Comparison of ENCODE assay signal across 8 mouse cellular contexts in the genomic region with DNA sequence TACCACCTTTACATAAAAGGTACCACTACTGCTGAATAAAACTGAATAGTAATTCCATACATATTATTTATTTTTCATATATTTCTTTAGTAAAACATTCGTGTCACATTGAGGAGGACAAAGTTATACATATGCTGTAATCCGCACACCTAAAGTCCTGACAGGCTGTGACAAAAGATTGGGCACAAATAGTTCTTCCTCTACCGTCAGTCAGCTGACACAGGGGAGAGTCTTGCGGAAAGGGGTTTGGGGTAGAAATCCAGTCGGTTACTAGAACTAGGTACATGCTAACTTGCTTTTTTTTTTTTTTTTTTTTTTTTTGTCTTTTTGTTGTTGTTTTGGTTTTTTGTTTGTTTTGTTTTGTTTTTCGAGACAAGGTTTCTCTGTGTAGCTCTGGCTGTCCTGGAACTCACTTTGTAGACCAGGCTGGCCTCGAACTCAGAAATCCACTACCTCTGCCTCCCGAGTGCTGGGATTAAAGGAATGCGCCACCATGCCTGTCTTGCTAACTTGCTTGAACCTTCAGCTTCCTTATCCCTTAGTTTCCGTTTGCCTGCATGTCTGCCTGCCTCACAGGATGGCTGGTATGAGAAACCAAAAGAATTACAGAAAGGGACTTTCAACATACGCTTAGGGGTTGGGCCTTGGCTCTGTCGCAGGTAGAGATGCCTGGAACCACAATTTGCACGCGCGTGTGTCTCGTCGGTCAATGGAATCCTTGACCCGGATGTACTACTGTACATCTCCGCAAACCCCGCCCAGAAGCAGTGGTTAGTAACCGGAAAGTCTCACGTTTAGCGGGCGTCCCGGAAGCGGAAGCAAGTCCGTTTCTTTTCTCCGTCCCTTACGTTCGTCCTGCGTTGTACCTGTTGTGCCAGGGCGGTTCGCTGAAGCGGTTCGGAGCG. TPM values are rescaled to one million over a fixed set of nuclear protein-coding genes. Genes with fewer than 3 reads are reported as not detected.
DNase-seq lines count a peak whose midpoint lies in the region; ATAC-seq and TF ChIP-seq lines count a peak whose summit lies in the region.

A gene (minus strand): TSS at position 734 of the 905 bp plus-strand sequence.
A gene (plus strand): TSS at position 840 of the 905 bp plus-strand sequence.

- no peak for TF ChIP-seq RAD21 in MEL (IDR thresholded peaks at IDR 0.05; ENCODE audit: low read depth, low read length)

- no peaks in the 10 kb centered on the region; a peak in 1 of 4 replicates for H3K4me1 ChIP-seq in MEL (ENCODE audit: control insufficient read depth in 1 of 2, insufficient read depth in 2 of 2, low read length in 2 of 2)
- no peaks in the 10 kb centered on the region for H3K4me1 ChIP-seq in cerebellum, adult 2 months (ENCODE audit: control insufficient read depth, insufficient read depth, low read length)
- H3K4me1 ChIP-seq in forebrain, postnatal 0 days (ENCODE audit: insufficient read depth), result no peaks in the 10 kb centered on the region
- H3K4me1 ChIP-seq in lung, embryonic 15.5 days, result peaks cover 11% of the 10 kb centered on the region

- no peak for TF ChIP-seq CTCF in MEL (IDR thresholded peaks at IDR 0.05 in 2 of 3, conservative IDR thresholded peaks at IDR 0.05 in 1 of 3; ENCODE audit: control insufficient read depth in 1 of 3, insufficient read depth in 1 of 3, low read depth in 2 of 3, low read length in 3 of 3, poor library complexity in 1 of 3, severe bottlenecking in 1 of 3)
- no peak for TF ChIP-seq CTCF in cerebellum, adult 2 months (IDR thresholded peaks at IDR 0.05; ENCODE audit: borderline replicate concordance, insufficient read depth, low read depth, low read length)
- no peak for TF ChIP-seq CTCF in forebrain, postnatal 0 days (IDR thresholded peaks at IDR 0.05; ENCODE audit: low read depth)

- H3K79me2 ChIP-seq in MEL (ENCODE audit: control insufficient read depth, insufficient read depth, low read length, poor library complexity), result peaks cover 17% of the 10 kb centered on the region

- peak; percentile 99 for DNase-seq in MEL (ENCODE audit: low read depth, low spot score)
- DNase-seq in cerebellum, adult 2 months, result peak; percentile 96
- DNase-seq in forebrain, postnatal 0 days, result peak; percentile 96
- peak; percentile 94 for DNase-seq in heart, postnatal 4 days
- peak; percentile 95 to 96 for DNase-seq in layer of hippocampus, adult 8-10 months (ENCODE audit: low spot score in 2 of 2)
- DNase-seq in ovary, adult 18-20 months (ENCODE audit: low spot score), result peak; percentile 90
- peak; percentile 96 for DNase-seq in thymus, postnatal 0 days (ENCODE audit: low spot score)

- H3K4me3 ChIP-seq in MEL (ENCODE audit: control insufficient read depth in 1 of 2, insufficient read depth in 1 of 2, low read depth in 2 of 2, low read length in 2 of 2), result peak within 1 kb of the TSS; percentile 77 to 80
- peak within 1 kb of the TSS; percentile 93 for H3K4me3 ChIP-seq in cerebellum, adult 2 months (replicated peaks; ENCODE audit: insufficient read depth, low read depth, low read length)
- peak within 1 kb of the TSS; percentile 95 for H3K4me3 ChIP-seq in forebrain, postnatal 0 days (ENCODE audit: low read depth, low read length)
- H3K4me3 ChIP-seq in lung, embryonic 15.5 days, result peak within 1 kb of the TSS; percentile 60

- WGBS in cerebellum, adult 2 months, result 10% methylated on average over 36 of the region's 36 CpGs
- WGBS in forebrain, postnatal 0 days, result 13% methylated on average over 36 of the region's 36 CpGs
- 9% methylated on average over 36 of the region's 36 CpGs for WGBS in lung, embryonic 15.5 days

- peak within 1 kb of the TSS; percentile 93 for H3K27ac ChIP-seq in MEL (ENCODE audit: control insufficient read depth, low read depth, low read length)
- peak within 1 kb of the TSS; percentile 45 for H3K27ac ChIP-seq in cerebellum, adult 2 months (ENCODE audit: insufficient read depth, low read length)
- peak within 1 kb of the TSS; percentile 80 for H3K27ac ChIP-seq in forebrain, postnatal 0 days (ENCODE audit: low read depth, low read length)
- H3K27ac ChIP-seq in lung, embryonic 15.5 days, result peak within 1 kb of the TSS; percentile 75

- ATAC-seq in forebrain, postnatal 0 days, result peak; percentile 99
- peak; percentile 98 for ATAC-seq in lung, embryonic 15.5 days (ENCODE audit: borderline replicate concordance, extremely low read depth, low FRiP score, low TSS enrichment)

- peak within 1 kb of the TSS; percentile 79 for H3K9ac ChIP-seq in MEL (ENCODE audit: control insufficient read depth, low read depth, low read length, poor library complexity, severe bottlenecking)
- H3K9ac ChIP-seq in forebrain, postnatal 0 days, result peak within 1 kb of the TSS; percentile 87
- H3K9ac ChIP-seq in lung, embryonic 15.5 days, result peak within 1 kb of the TSS; percentile 58

- no peaks in the 10 kb centered on the region for H3K9me3 ChIP-seq in MEL (replicated peaks; ENCODE audit: insufficient read depth, low read length)
- H3K9me3 ChIP-seq in forebrain, postnatal 0 days (ENCODE audit: low read length), result no peaks in the 10 kb centered on the region
- H3K9me3 ChIP-seq in lung, embryonic 15.5 days, result no peaks in the 10 kb centered on the region

- no peak; a peak in 3 of 4 replicates for TF ChIP-seq POLR2A in MEL (IDR thresholded peaks at IDR 0.05; ENCODE audit: control insufficient read depth in 1 of 2, insufficient read depth in 1 of 2, low read depth in 1 of 2, low read length in 2 of 2, poor library complexity in 1 of 2)
- TF ChIP-seq POLR2A in cerebellum, adult 2 months (IDR thresholded peaks at IDR 0.05; ENCODE audit: borderline replicate concordance, insufficient read depth, low read length), result peak; percentile 67; the same call in 1 of the 2 replicates

- peaks cover 4 to 12% of the 10 kb centered on the region in 2 experiments for H3K36me3 ChIP-seq in MEL (ENCODE audit: control insufficient read depth in 1 of 2, insufficient read depth in 2 of 2, low read length in 2 of 2)
- peaks cover 25% of the 10 kb centered on the region for H3K36me3 ChIP-seq in forebrain, postnatal 0 days (ENCODE audit: insufficient read depth)
- peaks cover 29% of the 10 kb centered on the region for H3K36me3 ChIP-seq in lung, embryonic 15.5 days

- TF ChIP-seq EP300 in MEL (IDR thresholded peaks at IDR 0.05; ENCODE audit: low read depth in 1 of 2, low read length in 2 of 2), result no peak; a peak in 1 of 4 replicates

- H3K4me2 ChIP-seq in forebrain, postnatal 0 days (ENCODE audit: low read depth), result peak within 1 kb of the TSS; percentile 70
- H3K4me2 ChIP-seq in lung, embryonic 15.5 days, result peak within 1 kb of the TSS; percentile 80

- H3K27me3 ChIP-seq in MEL (ENCODE audit: control insufficient read depth in 1 of 2, insufficient read depth in 2 of 2, low read length in 2 of 2), result no peaks in the 10 kb centered on the region
- no peaks in the 10 kb centered on the region for H3K27me3 ChIP-seq in cerebellum, adult 2 months (ENCODE audit: control insufficient read depth, insufficient read depth, low read length)
- no peaks in the 10 kb centered on the region for H3K27me3 ChIP-seq in forebrain, postnatal 0 days (ENCODE audit: insufficient read depth, low read length)
- no peaks in the 10 kb centered on the region for H3K27me3 ChIP-seq in lung, embryonic 15.5 days

TF ChIP-seq in MEL, 35 proteins besides CTCF, POLR2A, EP300 and RAD21 (continues in another document):
- TF ChIP-seq ZMIZ1 (IDR thresholded peaks at IDR 0.05; ENCODE audit: low read depth, low read length) (peak; percentile 21; the same call in 1 of the 2 replicates), MXI1 (IDR thresholded peaks at IDR 0.05; ENCODE audit: low read depth, low read length) (peak; percentile 90), NRF1 (IDR thresholded peaks at IDR 0.05; ENCODE audit: insufficient read depth, low read depth, low read length, poor library complexity, severe bottlenecking) (no peak), ELF1 (IDR thresholded peaks at IDR 0.05; ENCODE audit: low read depth, low read length) (peak; percentile 88), JUND (IDR thresholded peaks at IDR 0.05; ENCODE audit: low read depth, low read length) (no peak), MYC (IDR thresholded peaks at IDR 0.05; ENCODE audit: low read depth, low read length) (peak; percentile 72), MAX (IDR thresholded peaks at IDR 0.05; ENCODE audit: low read length) (no peak; the same call in 1 of the 2 replicates), GATA1 (IDR thresholded peaks at IDR 0.05; ENCODE audit: low read depth, low read length) (peak; percentile 42; the same call in 1 of the 2 replicates), MAZ (IDR thresholded peaks at IDR 0.05; ENCODE audit: low read depth, low read length) (0 out of 2 replicates have a peak, but pooled peaks have one; percentile 22), SIN3A (IDR thresholded peaks at IDR 0.05; ENCODE audit: low read length) (peak; percentile 85), USF1 (IDR thresholded peaks at IDR 0.05; ENCODE audit: low read depth, low read length) (peak; percentile 78), BHLHE40 (IDR thresholded peaks at IDR 0.05; ENCODE audit: borderline replicate concordance, low read depth, low read length) (no peak; the same call in 1 of the 2 replicates)

RNA-seq across cellular contexts. Expression of the first gene that starts in this region (rescaled TPM):
- total RNA-seq in MEL (2012; rRNA removed), result 1.2 and 1.5 TPM in 2 replicates
- polyA plus RNA-seq in MEL (2012; ENCODE audit: insufficient read depth in 1 of 2, insufficient read length in 2 of 2, low read depth in 1 of 2, low replicate concordance in 2 of 2, missing spikeins in 1 of 2), result 1 to 10 TPM in 1 of 2 experiments, not detected in 1; 1.9 TPM
- polyA plus RNA-seq in cerebellum, adult 2 months (2012; rRNA removed), result 1.00 and 1.1 TPM in 2 replicates
- total RNA-seq in forebrain, postnatal 0 days (2014; rRNA removed), result 0.48 and 0.62 TPM in 2 replicates
- 0.96 and 1.7 TPM in 2 replicates for polyA plus RNA-seq in forebrain, postnatal 0 days (2015; fragmentation: Nextera tagmentation; extraction: Ambion mirVana)
- under 1 TPM; 0.45 to 0.50 TPM for total RNA-seq in heart, postnatal 4 days (2021)
- 1 to 10 TPM in 1 of 4 experiments, under 1 TPM in 3; 0.76 to 1.2 (median 0.88) TPM for total RNA-seq in layer of hippocampus, adult 8-10 months (2022)
- polyA plus RNA-seq in lung, embryonic 15.5 days (2015; fragmentation: Nextera tagmentation; extraction: Ambion mirVana), result 1.7 and 1.9 TPM in 2 replicates
- 2.4 and 2.8 TPM in 2 replicates for polyA plus RNA-seq in thymus, postnatal 0 days (2015; fragmentation: Nextera tagmentation; extraction: Ambion mirVana)

RNA-seq across cellular contexts. Expression of the second gene that starts in this region (rescaled TPM):
- total RNA-seq in MEL (2012; rRNA removed), result 114 and 122 TPM in 2 replicates
- 100 to 1,000 TPM in 1 of 2 experiments, 10 to 100 TPM in 1; 67.5 to 137 TPM for polyA plus RNA-seq in MEL (2012; ENCODE audit: insufficient read depth in 1 of 2, insufficient read length in 2 of 2, low read depth in 1 of 2, low replicate concordance in 2 of 2, missing spikeins in 1 of 2)
- 74.8 and 84.8 TPM in 2 replicates for polyA plus RNA-seq in cerebellum, adult 2 months (2012; rRNA removed)
- total RNA-seq in forebrain, postnatal 0 days (2014; rRNA removed), result 88.8 and 111 TPM in 2 replicates
- 27.8 and 32.6 TPM in 2 replicates for polyA plus RNA-seq in forebrain, postnatal 0 days (2015; fragmentation: Nextera tagmentation; extraction: Ambion mirVana)
- total RNA-seq in heart, postnatal 4 days (2021), result 10 to 100 TPM; 72.0 to 73.4 TPM
- total RNA-seq in layer of hippocampus, adult 8-10 months (2022), result 100 to 1,000 TPM in 1 of 4 experiments, 10 to 100 TPM in 3; 91.8 to 100 (median 96.5) TPM
- polyA plus RNA-seq in lung, embryonic 15.5 days (2015; fragmentation: Nextera tagmentation; extraction: Ambion mirVana), result 53.8 and 54.0 TPM in 2 replicates
- polyA plus RNA-seq in thymus, postnatal 0 days (2015; fragmentation: Nextera tagmentation; extraction: Ambion mirVana), result 37.7 and 43.2 TPM in 2 replicates

Comparison
In these comparisons a context has a peak if more than half of its experiments do, and no peak if none do; other contexts are left out.
1. Peak in every context shown above with its lines: DNase-seq, ATAC-seq, H3K4me3 ChIP-seq and H3K27ac ChIP-seq.